Mouse (Mus musculus) intestine, postnatal 0 days (tissue): Measurements from ENCODE around the gene Polk. TPM values are rescaled to one million over a fixed set of nuclear protein-coding genes. Genes with fewer than 3 reads are reported as not detected.

Experiments
- ATAC-seq: fragments of 200-750 bp; cut with Nextera tagmentation; 2 replicates; pipeline ENCODE4 v1.8.0; 2017; ENCODE audit warnings: mild to moderate bottlenecking, moderate TSS enrichment, moderate library complexity
- H3K27ac ChIP-seq: fragments of 300-500 bp; sonication (generic); 2 replicates; pipeline ENCODE4 v1.5.1; 2014; ENCODE audit warnings: mild to moderate bottlenecking, low read depth, low read length, moderate library complexity
- H3K27me3 ChIP-seq: fragments of 300-500 bp; sonication (generic); replicated peaks from 2 replicates; pipeline ENCODE4 v1.6.1; 2014; ENCODE audit warnings: low read length, mixed read lengths; ENCODE audit not compliant: control insufficient read depth, insufficient read depth
- H3K36me3 ChIP-seq: fragments of 300-500 bp; sonication (generic); 2 replicates; pipeline ENCODE4 v1.6.1; 2014; ENCODE audit warnings: mild to moderate bottlenecking, moderate library complexity; ENCODE audit not compliant: control insufficient read depth, insufficient read depth
- H3K4me1 ChIP-seq: fragments of 300-500 bp; sonication (generic); replicated peaks from 2 replicates; pipeline ENCODE4 v1.6.1; 2014; ENCODE audit warnings: antibody characterized with exemption, low read length, mixed read lengths; ENCODE audit not compliant: control insufficient read depth, insufficient read depth
- H3K4me2 ChIP-seq: fragments of 300-500 bp; sonication (generic); replicated peaks from 2 replicates; pipeline ENCODE4 v1.6.1; 2014; ENCODE audit warnings: low read depth, mild to moderate bottlenecking, moderate library complexity
- H3K4me3 ChIP-seq: fragments of 300-500 bp; sonication (generic); 2 replicates; pipeline ENCODE4 v1.5.1; 2014; ENCODE audit warnings: low read depth, low read length
- H3K9ac ChIP-seq: fragments of 300-500 bp; sonication (generic); 2 replicates; pipeline ENCODE4 v1.6.1; 2014; ENCODE audit warnings: mild to moderate bottlenecking, low read depth, low read length
- H3K9me3 ChIP-seq: fragments of 300-500 bp; sonication (generic); 2 replicates; pipeline ENCODE4 v1.6.1; 2016; ENCODE audit warnings: mixed run types; ENCODE audit not compliant: control insufficient read depth
- CTCF ChIP-seq: sonication (generic); IDR thresholded peaks from 2 replicates; pipeline ENCODE4 v1.5.1; 2016; ENCODE audit warnings: low read depth, mild to moderate bottlenecking, control low read depth, antibody characterized with exemption, moderate library complexity
- WGBS: fragments of 180-500 bp; shearing (Covaris S2); extraction: QIAGEN DNeasy Blood & Tissue Kit; methylation state at CpG from one replicate; pipeline ENCODE4 v1.1.7; 2014; 5-methylcytosine and 5-hydroxymethylcytosine counted together
- polyA plus RNA-seq: library from polyadenylated mRNA; unstranded; fragments of >200 nt; fragmentation: Nextera tagmentation; extraction: Ambion mirVana; gene quantifications from 2 replicates; pipeline ENCODE4 v1.2.1, GENCODE M21; 2015

The Polk gene
- polyA plus RNA-seq, 1 experiment from 2014 or later, result 2.1 TPM

DNA sequence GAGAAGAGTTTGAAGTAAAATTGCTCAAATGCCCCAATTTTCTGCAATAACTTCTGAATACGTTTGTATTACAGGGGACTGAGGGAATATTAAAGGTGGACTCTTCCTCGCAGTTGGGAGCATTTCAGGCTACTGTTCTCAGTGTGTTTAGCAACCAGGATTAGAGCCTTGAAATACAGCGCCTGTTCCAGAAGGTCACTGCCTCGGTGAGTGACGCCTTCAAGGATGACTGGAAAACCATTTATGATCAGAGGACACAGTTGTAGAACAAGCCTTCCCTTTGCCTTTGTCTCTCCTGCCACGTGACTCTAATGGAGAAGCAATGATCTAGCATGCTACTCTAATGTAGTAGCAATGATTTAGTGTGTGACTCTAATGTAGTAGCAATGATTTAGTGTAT lies 54.4 kb downstream of the Polk start:
- WGBS, result 89% methylated on average over 6 of the region's 6 CpGs
- H3K27me3 ChIP-seq, result no peaks in the 10 kb centered on the region
- no peaks in the 10 kb centered on the region for H3K9me3 ChIP-seq
- H3K4me3 ChIP-seq, result no peak overlapping the region
- H3K4me1 ChIP-seq, result no peaks in the 10 kb centered on the region
- no peak overlapping the region for H3K27ac ChIP-seq
- H3K4me2 ChIP-seq, result no peak overlapping the region
- H3K36me3 ChIP-seq, result peaks cover 26% of the 10 kb centered on the region
- no peak for TF ChIP-seq CTCF
- ATAC-seq, result no peak
- H3K9ac ChIP-seq, result no peak overlapping the region

DNA sequence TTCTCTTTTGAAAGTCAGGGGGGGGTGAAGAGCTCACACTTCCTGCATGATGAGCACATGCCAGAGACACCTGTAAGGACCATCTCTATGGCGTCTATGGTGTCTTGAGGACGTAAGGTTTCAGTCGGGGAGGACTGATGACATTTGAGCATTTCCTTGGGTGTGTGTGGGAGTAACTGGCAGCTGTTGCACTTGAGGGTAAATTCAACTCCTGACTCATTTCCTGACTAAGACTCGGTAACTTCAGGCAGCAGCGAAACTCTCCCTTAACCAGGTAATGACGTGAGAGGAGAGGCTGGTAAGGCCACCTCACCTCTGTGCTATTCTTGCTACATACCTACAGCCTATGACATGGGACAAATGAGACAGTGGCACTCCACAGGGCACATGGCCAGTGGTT lies 55.1 kb downstream of the Polk start:
- Histone ChIP-seq H3K4me3 (no peak overlapping the region), H3K4me2 (no peak overlapping the region), H3K27me3 (no peaks in the 10 kb centered on the region), H3K4me1 (no peaks in the 10 kb centered on the region), H3K9ac (no peak overlapping the region), H3K36me3 (peaks cover 26% of the 10 kb centered on the region), H3K27ac (no peak overlapping the region), H3K9me3 (no peaks in the 10 kb centered on the region)
- no peak for ATAC-seq
- no peak for TF ChIP-seq CTCF
- WGBS, result 83% methylated on average over 6 of the region's 6 CpGs

DNA sequence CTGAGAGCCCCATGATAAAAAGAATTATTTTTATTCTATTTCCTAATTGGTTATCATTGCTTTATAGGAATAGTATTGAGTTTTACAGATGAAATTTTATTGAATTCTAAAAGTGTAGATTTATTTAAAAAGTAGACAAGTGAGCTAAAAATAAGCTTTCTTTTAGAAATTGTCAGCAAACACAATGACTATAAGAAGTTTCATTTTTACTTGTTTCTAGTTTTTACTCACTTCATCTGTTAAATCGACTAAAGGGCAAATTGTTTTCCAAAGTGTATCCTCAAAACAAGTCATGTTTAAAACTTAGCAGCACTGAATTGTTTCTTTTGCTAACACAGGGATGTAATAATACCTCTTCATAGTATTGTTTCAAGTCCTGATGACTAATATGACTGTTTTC lies 63.4 kb downstream of the Polk start:
- ATAC-seq, result no peak
- Histone ChIP-seq H3K36me3 (peaks cover 3% of the 10 kb centered on the region; the same call in 1 of the 2 replicates), H3K27ac (no peak overlapping the region), H3K9ac (no peak overlapping the region), H3K4me1 (no peaks in the 10 kb centered on the region), H3K9me3 (no peaks in the 10 kb centered on the region), H3K4me3 (no peak overlapping the region), H3K4me2 (no peak overlapping the region), H3K27me3 (no peaks in the 10 kb centered on the region)
- WGBS, result 96% methylated on average over 1 of the region's 1 CpGs
- TF ChIP-seq CTCF, result no peak

DNA sequence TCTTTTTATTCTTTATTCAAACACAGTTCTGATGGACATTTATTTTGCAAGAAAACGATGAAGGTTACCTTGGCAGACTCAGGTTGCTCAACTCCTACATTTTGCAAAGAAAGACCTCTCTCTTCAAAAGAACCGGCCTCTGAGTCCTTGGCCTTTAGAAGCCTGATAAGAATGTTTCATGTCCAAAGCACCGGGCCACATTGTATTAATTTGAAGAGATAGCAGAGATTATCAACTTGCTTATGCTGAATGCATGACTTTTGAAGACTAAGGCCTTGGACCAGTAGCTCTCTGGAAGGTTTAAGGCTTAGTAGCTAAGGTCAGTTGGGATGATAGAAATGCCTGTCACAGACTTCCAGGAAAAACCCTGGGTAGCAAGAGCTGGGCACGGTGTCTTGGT lies 65.2 kb downstream of the Polk start:
- Histone ChIP-seq H3K4me1 (no peaks in the 10 kb centered on the region), H3K9me3 (no peaks in the 10 kb centered on the region), H3K4me3 (no peak overlapping the region), H3K9ac (no peak overlapping the region), H3K4me2 (no peak overlapping the region), H3K27ac (no peak overlapping the region), H3K27me3 (no peaks in the 10 kb centered on the region), H3K36me3 (no peaks in the 10 kb centered on the region)
- 60% methylated on average over 4 of the region's 4 CpGs for WGBS
- ATAC-seq, result no peak
- TF ChIP-seq CTCF, result no peak

DNA sequence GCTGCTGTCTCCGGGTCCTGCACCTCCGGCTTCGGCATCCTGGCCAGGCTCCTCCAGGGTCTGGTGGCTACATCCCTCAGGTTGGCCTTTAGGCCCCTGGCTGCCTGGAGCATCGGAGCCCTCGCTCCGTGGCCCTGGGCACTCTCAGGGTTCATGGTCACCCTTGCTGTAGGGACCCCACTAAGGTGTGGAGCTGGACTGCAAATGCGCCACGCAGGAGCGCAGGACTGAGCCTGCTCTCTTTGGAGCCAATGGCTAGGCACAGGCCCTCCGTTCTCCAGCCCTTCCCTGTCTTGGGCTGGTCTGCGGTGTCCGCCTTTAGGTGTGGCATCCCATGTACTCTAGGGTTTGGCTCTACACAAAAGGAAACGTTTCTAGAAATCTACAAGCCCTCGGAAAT lies 71.4 kb downstream of the Polk start, which contains the start of gene Ankdd1b:
Gene Ankdd1b, minus strand, starts transcription at position 242 of the 400 bp plus-strand sequence.
- Histone ChIP-seq H3K9me3 (no peaks in the 10 kb centered on the region), H3K9ac (no peak within 1 kb of the TSS), H3K27ac (no peak within 1 kb of the TSS), H3K4me2 (no peak within 1 kb of the TSS), H3K4me3 (no peak within 1 kb of the TSS), H3K36me3 (no peaks in the 10 kb centered on the region), H3K27me3 (no peaks in the 10 kb centered on the region), H3K4me1 (no peaks in the 10 kb centered on the region)
- TF ChIP-seq CTCF, result no peak
- ATAC-seq, result no peak
- 79% methylated on average over 14 of the region's 14 CpGs for WGBS

DNA sequence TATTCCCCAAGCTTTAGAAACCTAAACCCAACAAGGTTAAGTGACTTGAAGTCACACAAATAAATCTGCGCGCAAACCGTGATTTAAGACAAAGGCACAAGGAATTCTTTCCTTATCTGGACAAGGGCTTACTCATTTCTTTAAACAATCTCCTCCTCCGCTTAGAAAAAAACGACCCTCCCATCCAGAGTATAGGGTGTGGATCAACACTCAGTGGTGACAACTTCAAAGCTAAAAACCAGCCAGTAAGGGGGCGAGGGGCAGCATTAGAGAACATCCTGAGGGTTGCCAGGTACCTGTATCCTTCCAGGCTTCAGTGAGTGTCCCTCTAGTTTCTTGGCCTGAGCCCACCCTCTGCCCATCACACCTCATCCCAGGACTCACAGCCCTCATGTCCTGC lies 71.8 kb downstream of the Polk start:
- no peaks in the 10 kb centered on the region for H3K4me1 ChIP-seq
- 45% methylated on average over 6 of the region's 6 CpGs for WGBS
- H3K36me3 ChIP-seq, result no peaks in the 10 kb centered on the region
- no peaks in the 10 kb centered on the region for H3K9me3 ChIP-seq
- H3K27ac ChIP-seq, result no peak overlapping the region
- H3K27me3 ChIP-seq, result no peaks in the 10 kb centered on the region
- no peak overlapping the region for H3K9ac ChIP-seq
- ATAC-seq, result no peak
- no peak overlapping the region for H3K4me2 ChIP-seq
- TF ChIP-seq CTCF, result no peak
- no peak overlapping the region for H3K4me3 ChIP-seq

DNA sequence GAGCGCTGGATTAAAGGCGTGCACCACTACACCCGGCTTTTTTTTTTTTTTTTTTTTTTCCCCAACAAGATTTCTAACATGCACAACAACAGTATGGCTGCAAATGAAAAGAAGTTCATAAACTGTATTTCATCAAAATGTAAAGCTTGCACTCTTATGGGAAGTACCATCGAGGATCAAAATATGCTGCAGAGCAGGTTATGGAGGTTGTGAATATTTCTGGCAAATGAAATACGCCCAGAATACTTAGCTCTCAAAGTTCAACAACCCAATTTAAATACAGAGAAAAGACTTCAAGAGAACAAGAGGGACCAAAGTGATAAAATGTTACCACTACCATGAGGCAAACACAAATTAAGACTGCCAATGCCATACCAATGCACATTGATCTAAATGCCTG lies 73.7 kb downstream of the Polk start:
- no peak for ATAC-seq
- H3K4me1 ChIP-seq, result no peaks in the 10 kb centered on the region
- 89% methylated on average over 5 of the region's 5 CpGs for WGBS
- H3K9ac ChIP-seq, result no peak overlapping the region
- H3K27ac ChIP-seq, result no peak overlapping the region
- TF ChIP-seq CTCF, result no peak
- no peaks in the 10 kb centered on the region for H3K27me3 ChIP-seq
- no peaks in the 10 kb centered on the region for H3K36me3 ChIP-seq
- no peak overlapping the region for H3K4me3 ChIP-seq
- H3K4me2 ChIP-seq, result no peak overlapping the region
- H3K9me3 ChIP-seq, result no peaks in the 10 kb centered on the region
